Mouse (Mus musculus): ENCODE data around the gene Pitpnc1. TPM values are rescaled to one million over a fixed set of nuclear protein-coding genes. Genes with fewer than 3 reads are reported as not detected.

The Pitpnc1 gene
- total RNA-seq, 2 experiments from 2014 or later, result 74.8 to 76.3 TPM

DNA sequence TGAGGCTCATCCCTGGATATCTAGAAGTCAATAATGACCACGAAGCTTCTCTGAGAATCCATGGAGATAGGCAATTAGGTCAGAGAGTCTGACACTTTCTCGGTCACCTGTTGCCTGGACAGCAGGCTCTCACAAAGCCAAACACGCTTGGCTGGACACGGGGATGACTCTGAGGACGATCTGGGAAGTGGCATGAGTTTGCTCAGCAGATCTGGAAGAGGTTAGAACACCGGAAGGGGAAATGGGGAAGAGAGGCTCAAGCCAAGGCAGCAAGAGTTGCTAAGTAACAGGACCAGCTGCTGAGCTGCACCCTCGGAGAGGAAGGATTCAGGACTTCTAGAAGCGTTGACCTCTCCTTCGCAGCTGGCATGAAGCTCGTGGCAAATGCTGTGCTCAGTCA is 143.2 kb downstream of the Pitpnc1 start:
- DNase-seq, result peak; percentile 30 to 72

DNA sequence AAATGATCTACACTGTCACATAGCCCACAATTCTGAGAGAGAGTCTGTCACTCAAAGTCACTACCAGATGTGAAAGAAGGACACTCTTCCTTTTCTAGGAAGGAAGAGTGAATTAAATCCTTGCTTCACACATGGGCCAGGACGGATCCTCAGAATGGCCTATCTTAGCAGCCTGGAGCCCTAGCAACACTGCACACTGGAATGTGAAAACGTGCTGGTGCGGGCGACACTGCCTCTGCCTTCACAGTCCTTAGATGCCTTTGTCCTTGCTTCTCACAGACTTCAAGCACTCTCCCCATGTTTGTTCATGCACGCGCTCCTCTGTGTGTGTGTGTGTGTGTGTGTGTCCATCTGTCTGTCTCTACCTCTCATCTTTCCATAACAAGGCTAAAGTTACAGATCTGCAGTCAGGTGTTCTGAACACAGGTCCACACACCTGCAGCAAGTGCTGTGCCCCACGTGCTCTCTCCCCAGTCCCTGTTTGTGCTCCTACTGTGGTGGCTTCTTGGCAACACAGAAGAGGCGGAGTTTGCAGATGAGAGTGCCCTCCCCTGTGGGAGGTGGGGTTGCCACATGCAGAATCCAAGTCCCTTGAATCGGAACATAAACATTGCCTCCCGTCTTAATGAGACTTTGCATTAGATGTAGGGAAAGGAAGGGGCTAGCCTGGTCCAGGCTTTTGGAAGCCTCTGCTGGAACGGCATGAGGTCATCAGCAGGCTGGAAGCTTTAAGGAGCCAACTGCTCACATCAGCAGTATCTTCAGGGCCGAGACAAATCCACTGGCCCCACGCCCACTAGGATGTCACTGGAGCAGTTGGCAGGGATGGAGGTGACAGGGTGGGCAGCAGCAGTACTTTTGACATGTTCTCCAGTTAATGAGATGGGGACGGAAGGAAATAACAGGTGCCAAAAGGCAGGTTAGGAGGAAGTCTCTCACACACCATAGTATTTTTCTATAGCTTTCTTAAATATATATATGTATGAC is 144.5 kb downstream of the Pitpnc1 start:
- peak in 1 of 2 experiments; percentile 29 for DNase-seq

DNA sequence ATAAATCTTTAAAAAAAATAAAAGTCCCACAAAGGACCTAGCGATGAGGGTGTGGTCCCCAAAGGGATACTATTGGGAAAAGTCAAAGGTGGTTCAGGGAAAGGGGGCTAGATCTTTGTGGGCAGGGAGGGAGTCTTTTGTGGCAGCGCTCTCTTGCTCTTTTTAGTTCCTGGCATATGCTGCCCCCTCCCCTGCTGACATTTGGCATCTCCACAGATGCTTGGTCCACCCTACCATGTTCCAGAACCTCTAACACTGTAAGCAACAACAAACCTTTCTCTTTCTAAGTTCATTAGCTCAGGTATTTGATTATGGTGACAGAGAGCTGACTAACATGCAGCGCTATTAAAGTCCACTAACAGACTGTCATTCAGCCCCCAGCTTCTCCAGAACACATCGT is 145.3 kb downstream of the Pitpnc1 start:
- no peak for DNase-seq

DNA sequence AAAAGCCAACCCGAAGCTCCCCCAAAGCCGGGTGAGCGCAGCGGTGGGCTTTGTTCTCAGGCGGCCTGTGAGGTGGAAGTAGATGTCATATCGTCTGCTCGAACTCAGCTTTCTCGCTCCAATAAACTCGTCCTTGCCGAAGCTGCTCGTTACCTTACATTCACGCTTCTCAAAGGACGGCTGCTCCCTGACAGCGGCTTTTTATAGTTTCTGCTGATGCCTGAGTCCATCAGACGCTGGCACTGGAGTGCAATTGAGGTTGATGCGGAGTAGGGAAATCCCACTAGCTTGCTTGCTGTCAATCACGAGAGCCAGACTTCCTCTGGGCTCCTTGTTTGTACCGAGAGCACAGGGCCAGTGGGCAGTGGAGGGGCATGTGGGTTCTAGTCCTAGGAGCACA is 147.3 kb downstream of the Pitpnc1 start:
- DNase-seq, result peak in 1 of 2 experiments; percentile 52

- DNase-seq, result no peak
Observed at GRCm38 (mm10) chr11:107322226-107322625, 148.3 kb downstream of the Pitpnc1 start.

DNA sequence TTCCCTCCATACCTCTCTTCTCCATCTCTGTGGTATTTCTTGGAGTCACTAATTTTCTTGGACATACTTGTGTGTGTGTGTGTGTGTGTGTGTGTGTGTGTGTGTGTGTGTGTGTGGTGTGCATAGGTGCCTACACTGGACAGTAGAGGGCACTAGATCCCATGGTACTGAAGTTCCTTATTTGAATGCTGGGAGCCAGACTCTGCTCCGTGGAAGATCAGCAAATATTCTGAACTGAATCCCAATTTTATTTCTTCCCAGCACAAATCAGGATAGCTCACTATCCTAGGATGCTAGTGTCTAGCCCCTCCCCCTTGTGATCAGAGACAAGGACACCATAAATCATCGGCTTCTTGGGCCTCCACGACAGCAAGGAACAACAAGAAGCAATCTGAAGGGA is 148.7 kb downstream of the Pitpnc1 start:
- no peak for DNase-seq

DNA sequence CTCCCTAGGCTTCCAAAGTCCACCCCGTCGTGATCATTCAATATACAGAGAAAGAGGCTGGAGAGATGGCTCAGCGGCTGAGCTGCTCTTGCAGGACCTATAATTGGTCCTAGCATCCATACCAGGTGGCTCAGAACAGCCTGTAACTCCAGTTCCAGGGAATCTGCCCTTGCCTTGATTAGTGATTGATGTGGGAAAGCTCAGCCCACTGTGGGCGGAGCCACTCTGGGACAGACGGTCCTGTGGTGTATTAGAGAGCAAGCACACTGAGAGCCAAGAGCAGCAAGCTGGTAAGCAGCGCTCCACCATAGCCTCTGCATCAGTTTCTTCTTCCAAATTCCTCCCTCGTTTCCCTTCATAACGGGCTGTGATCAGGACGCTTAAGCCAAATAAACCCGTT is 150.6 kb downstream of the Pitpnc1 start:
- no peak for DNase-seq

- peak; percentile 34 to 74 for DNase-seq
Observed at GRCm38 (mm10) chr11:107317653-107318281, 152.7 kb downstream of the Pitpnc1 start.

DNA sequence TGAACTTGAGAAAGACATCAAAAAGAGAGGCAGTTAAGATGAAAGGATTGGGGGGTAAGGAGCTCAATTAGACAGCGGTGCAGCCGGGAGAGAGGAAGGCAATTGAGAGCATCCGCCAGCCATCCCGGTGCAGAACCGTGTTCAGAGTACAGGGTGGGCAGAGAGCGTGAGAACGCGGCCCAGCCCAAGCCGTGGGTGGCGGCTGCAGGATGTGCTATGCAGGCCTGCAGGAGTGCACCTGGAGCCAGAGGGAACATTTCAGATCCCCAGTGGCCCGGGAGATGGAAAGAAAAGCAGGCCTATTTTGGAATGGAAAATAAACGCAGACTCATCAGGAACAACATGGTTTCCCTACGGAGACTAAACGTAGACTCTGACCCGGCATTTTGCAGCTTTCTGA is 155.0 kb downstream of the Pitpnc1 start:
- peak in 1 of 2 experiments; percentile 42 for DNase-seq

DNA sequence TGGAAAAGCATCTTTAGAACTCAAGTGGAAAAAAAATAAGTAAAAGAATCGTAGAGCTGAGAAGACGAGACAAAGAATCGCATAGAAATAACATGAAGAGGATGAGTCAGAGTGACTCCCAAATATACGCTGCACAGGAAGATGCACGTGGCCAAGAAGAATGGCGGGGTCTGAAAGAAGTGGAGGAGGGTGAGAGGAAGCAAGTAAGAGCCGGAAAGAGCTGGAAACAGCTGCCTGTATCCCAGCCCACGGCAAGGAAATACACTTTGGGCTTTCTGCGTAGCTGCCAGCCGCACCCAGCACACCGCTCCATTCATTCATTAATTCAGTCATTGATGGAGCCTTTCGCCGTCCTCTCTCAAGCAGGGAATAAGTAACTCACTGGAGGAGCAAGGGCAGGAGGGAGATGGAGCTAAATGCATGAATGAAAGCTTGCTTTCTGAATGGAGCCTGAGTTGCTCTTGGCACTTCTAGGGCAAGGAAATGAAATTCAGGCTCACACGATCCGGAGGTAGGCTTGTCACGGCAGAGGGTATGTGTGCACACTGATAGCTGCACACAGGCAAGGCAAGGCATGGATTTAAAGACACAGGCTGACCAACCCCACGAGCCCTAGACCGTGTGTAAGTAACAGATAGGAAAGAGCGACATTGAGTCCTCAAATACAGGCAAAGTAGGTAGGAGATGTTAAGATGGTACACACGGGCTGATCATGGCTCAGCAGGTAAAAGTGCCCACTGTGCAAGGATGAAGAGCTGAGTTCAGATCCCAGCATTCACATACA is 160.0 kb downstream of the Pitpnc1 start:
- DNase-seq, result no peak

- DNase-seq, result no peak
Observed at GRCm38 (mm10) chr11:107306170-107306569, 164.3 kb downstream of the Pitpnc1 start.

DNA sequence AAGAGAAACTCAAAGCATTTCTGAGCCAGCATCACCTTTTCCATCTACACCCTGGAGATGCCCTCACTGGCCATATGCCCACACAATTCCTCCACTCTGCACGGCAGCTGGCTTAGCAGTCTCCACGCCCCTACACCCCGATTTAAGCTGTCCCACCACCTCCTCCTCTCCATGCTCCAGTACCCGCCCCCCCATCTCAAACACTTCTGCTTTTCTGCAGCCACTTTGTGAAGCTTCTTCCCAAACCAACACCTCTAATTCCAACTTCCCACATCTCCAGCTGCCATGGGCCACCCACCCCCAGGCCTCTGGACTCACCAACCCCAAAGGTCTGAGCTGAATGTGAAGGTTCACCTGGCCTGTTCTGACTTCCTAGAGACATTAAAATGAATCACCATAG is 168.4 kb downstream of the Pitpnc1 start:
- DNase-seq, result no peak

GRCm38 (mm10) chr11:107300235-107300634 is 170.3 kb downstream of the Pitpnc1 start:
- no peak for DNase-seq

DNA sequence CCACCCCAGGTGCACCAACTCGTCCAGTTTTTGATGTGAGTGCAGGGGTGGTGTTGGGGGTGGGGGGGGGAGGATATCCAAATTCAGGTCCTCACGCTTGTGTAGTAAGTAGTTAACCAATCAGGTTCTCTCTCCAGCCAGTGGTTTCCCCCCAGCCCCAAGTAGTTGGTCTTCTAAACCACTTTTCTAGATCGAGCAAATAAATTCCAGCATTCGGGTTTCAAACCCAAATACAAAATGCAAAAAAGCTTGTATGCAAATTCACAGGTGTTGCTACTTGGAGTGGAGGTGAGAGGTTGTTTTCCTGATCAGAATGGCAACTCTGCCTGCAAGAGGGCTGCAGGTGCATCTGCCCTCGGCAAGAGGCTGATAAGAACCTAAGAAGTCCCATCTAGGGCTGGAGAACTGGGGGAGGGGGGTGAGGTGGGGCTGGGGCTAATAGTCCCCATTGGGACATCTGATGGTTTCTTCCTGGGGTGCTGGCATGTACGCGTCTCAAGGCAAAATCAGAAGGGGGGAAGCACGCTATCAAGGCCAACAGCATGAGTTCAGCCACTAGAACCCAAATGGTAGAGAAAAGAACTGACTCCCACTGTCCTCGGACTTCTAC is 170.9 kb downstream of the Pitpnc1 start:
- no peak for DNase-seq

DNA sequence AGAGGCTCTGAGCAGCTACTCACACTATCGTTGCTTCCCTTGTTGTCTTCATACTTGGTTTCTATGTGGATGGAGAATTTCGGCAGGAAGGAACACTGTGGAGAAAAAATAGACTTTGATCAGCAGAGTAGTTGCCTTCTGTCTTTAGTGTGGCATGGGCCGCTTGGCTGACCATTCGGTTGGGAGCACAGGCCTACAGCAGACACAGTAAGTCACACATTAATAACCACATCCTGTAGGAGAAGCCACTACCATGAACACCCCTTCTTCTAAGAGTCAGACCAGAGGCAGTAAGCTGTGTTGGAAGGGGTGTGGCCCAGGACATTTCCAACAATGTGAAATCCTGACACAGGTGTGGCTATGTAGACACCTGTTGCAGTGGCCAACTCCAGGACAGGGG is 174.3 kb downstream of the Pitpnc1 start:
- no peak for DNase-seq

- DNase-seq, result no peak
Observed at GRCm38 (mm10) chr11:107292036-107292435, 178.5 kb downstream of the Pitpnc1 start.

DNA sequence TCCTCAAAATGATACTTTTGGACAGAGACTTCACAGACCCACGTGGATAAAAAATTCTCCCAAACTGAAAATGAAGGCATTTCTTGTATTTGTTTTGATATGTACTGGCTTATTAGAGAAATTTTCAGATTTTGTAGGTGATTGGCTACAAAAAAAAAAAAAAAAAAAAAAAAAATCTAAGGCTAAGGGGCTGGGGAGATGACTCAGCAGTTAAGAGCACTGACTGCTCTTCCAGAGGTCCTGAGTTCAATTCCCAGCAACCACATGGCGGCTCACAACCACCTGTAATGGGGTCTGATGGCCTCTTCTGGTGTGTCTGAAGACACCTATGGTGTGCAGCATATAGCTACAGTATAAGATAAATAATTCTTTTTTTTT is 182.3 kb downstream of the Pitpnc1 start:
- no peak for DNase-seq

DNA sequence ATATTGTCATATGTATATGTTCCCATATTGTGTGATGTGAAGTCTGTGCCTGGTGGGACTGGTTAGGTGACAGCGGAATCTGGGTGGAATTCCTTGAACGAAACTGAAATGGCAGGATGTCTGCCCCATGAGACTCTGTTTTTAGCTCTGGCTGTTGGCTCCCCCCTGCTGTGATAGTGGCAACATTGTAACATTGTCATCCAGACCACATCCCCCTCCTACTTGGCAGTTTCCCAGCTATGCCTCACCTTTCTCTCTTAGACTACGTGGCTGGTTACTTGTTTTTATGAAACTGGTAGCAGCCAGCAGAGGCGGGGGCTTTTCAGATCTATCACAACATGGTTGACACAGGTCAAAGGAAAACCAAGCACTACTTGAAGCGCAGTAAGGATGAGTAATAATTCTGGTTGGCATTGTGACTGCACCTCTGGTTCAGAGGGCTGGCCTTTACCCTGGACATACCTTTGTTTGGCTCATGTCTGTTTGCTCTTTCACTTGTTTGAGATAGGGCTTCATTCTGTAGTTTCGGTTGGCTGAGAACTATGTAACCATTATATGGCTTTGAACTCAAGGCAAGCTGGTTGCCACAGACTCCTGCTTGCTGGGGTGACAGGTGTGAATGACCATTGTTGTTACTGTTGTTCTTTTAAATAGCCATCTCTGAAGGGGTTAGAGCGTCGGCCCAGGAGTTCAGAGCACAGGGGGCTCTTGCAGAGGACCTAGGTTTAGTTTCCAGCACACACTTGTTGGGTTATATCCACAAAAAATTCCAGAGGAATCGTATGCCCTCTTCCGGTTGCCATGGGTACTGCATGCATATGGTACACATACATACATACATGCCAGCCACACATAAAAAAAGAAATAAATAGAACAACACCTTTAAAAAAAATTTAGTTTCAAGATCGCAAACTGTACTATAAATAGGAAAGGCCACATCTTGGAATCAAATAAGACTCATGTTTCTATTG is 183.0 kb downstream of the Pitpnc1 start:
- DNase-seq, result no peak

GRCm38 (mm10) chr11:107285731-107286130 is 184.8 kb downstream of the Pitpnc1 start:
- no peak for DNase-seq

DNA sequence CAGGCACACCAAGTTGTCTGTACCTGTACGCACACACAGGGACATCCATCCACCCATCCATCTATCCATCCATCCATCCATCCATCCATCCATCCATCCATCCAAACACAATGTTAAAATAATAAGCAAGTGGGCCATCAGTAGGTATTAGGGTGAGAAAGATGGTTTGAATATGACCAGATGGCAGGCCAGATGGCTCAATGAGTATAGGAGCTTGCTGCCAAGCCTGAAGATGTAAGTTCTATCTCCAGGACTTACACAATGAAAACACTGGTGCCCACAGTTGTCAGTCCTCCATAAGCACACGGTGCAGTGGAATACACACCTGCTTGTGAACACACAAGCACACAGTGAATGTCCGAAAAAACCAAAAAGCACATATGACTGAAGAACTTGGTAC is 186.9 kb downstream of the Pitpnc1 start:
- DNase-seq, result no peak

- no peak for DNase-seq
Observed at GRCm38 (mm10) chr11:107282481-107282880, 188.0 kb downstream of the Pitpnc1 start.
